In the genomic region with DNA sequence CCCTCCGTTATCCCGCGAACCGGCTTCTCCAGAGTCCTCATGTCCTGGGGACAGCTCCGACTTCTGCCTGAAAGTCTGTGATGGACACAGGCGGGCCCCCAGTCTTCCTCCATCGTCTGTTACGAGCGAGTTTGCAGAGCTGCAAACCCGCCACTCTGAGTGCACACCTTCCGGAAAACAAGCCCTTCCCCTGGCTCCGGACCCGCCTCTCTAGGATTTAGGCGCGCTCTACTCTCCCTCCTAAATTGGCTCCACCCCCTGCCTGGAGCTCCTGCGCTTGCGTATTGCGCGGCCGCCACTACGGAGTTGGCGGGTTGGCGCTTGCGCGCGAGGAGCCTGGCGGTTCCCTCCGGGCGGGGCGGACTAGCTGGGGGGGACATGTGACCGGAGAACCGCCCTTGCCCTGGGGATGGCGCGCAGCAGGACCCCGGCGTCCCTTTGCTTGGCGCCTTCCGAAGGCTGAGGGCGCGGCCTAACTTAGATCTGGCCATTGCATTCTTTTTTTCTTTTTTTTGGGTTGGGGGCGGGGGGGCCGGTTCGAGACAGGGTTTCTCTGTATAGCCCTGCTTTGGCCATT, we compare ENCODE assay signal across 8 mouse cellular contexts. TPM values are rescaled to one million over a fixed set of nuclear protein-coding genes. Genes with fewer than 3 reads are reported as not detected.
A peak's percentile ranks its signal among the peaks of the same experiment; 100 is the strongest.
DNase-seq lines count a peak whose midpoint lies in the region; ATAC-seq lines count a peak whose summit lies in the region.

No protein-coding gene starts in this region.

- H3K4me2 ChIP-seq in hindbrain, embryonic 12.5 days (replicated peaks): peak overlapping the region; percentile 98

- 0% methylated on average over 41 of the region's 43 CpGs for WGBS in hindbrain, embryonic 12.5 days

- peak overlapping the region; percentile 71 for H3K9ac ChIP-seq in hindbrain, embryonic 12.5 days

- DNase-seq in T-cell, adult 2 months (ENCODE audit: low spot score): peak; percentile 96
- DNase-seq in cerebellum, postnatal 14 days: peak; percentile 97
- peak; percentile 93 to 95 for DNase-seq in frontal cortex, postnatal 10 days (ENCODE audit: low spot score in 2 of 2)
- DNase-seq in layer of hippocampus, postnatal 10 days (ENCODE audit: low spot score in 2 of 2): peak; percentile 93 to 96
- peak; percentile 98 for DNase-seq in lung, postnatal 10 days
- DNase-seq in ovary, postnatal 14 days (ENCODE audit: low spot score): peak; percentile 88
- DNase-seq in thymus, postnatal 14 days: peak; percentile 98

- H3K36me3 ChIP-seq in hindbrain, embryonic 12.5 days: peaks cover 14% of the 10 kb centered on the region

- H3K27me3 ChIP-seq in hindbrain, embryonic 12.5 days: no peaks in the 10 kb centered on the region

- peak overlapping the region; percentile 74 for H3K4me3 ChIP-seq in hindbrain, embryonic 12.5 days

- peak; percentile 96 for ATAC-seq in hindbrain, embryonic 12.5 days (ENCODE audit: low FRiP score)

- H3K4me1 ChIP-seq in hindbrain, embryonic 12.5 days: peaks cover 24% of the 10 kb centered on the region

- peak overlapping the region; percentile 90 for H3K27ac ChIP-seq in hindbrain, embryonic 12.5 days

- no peaks in the 10 kb centered on the region for H3K9me3 ChIP-seq in hindbrain, embryonic 12.5 days (replicated peaks)

RNA-seq across cellular contexts. Expression of a gene that starts 0.4 kb away (rescaled TPM):
- polyA plus RNA-seq in hindbrain, embryonic 12.5 days (2016; fragmentation: Nextera tagmentation; extraction: Ambion mirVana): 46.5 and 49.0 TPM in 2 replicates
- 1 to 10 TPM; 2.4 to 2.5 TPM for total RNA-seq in layer of hippocampus, postnatal 10 days (2021)

RNA-seq across cellular contexts. Expression of a gene that starts 17.9 kb away (rescaled TPM):
- polyA plus RNA-seq in hindbrain, embryonic 12.5 days (2016; fragmentation: Nextera tagmentation; extraction: Ambion mirVana): 11.6 and 12.5 TPM in 2 replicates
- 10 to 100 TPM in 1 of 2 experiments, 1 to 10 TPM in 1; 9.3 to 11.3 TPM for total RNA-seq in layer of hippocampus, postnatal 10 days (2021)

Comparison
In these comparisons a context has a peak if more than half of its experiments do, and no peak if none do; other contexts are left out.
1. Peak in every context shown above with its lines: DNase-seq, ATAC-seq, H3K4me3 ChIP-seq and H3K27ac ChIP-seq.